Comparison of ENCODE assay signal across 8 mouse cellular contexts in genomic region chr17:17625887-17626679, GRCm38 (mm10). TPM values are rescaled to one million over a fixed set of nuclear protein-coding genes. Genes with fewer than 3 reads are reported as not detected.
A peak's percentile ranks its signal among the peaks of the same experiment; 100 is the strongest.
DNase-seq lines count a peak whose midpoint lies in the region; ATAC-seq and TF ChIP-seq lines count a peak whose summit lies in the region.

No protein-coding gene starts in this region.

- peaks cover 11% of the 10 kb centered on the region for H3K36me3 ChIP-seq in heart, adult 2 months (ENCODE audit: control insufficient read depth, insufficient read depth, low read length)
- H3K36me3 ChIP-seq in forebrain, embryonic 11.5 days (ENCODE audit: control insufficient read depth, insufficient read depth, low read length): no peaks in the 10 kb centered on the region
- no peaks in the 10 kb centered on the region for H3K36me3 ChIP-seq in liver, postnatal 0 days (replicated peaks; ENCODE audit: insufficient read depth, low read length)

- no peak for TF ChIP-seq POLR2A in heart, adult 2 months (IDR thresholded peaks at IDR 0.05; ENCODE audit: insufficient read depth, low read depth, low read length)

- no peaks in the 10 kb centered on the region for H3K9me3 ChIP-seq in forebrain, embryonic 11.5 days (ENCODE audit: control insufficient read depth, low read length)
- H3K9me3 ChIP-seq in liver, postnatal 0 days (ENCODE audit: low read length): no peaks in the 10 kb centered on the region

- intact Hi-C loops in heart, adult 2 months (cut with DNase I): loop anchor here (1.0 to 10.0 kb wide), 4 partner anchors 19 to 252 kb away; partner anchors contain the start of gene Riok2

- DNase-seq in heart, adult 2 months: no peak
- no peak for DNase-seq in heart, postnatal 4 days
- DNase-seq in CD4-positive helper T cell, adult 2 months (ENCODE audit: low read depth, low spot score): peak; percentile 15
- DNase-seq in forebrain, embryonic 11.5 days (ENCODE audit: low spot score): no peak
- DNase-seq in liver, postnatal 0 days: no peak
- no peak for DNase-seq in right cerebral cortex, postnatal 14 days
- DNase-seq in layer of hippocampus, postnatal 14 days (ENCODE audit: low spot score in 2 of 2): no peak
- DNase-seq in cerebellum, postnatal 36 days: no peak

- peak overlapping the region; percentile 99 for H3K27ac ChIP-seq in heart, adult 2 months
- H3K27ac ChIP-seq in forebrain, embryonic 11.5 days (ENCODE audit: low read depth, low read length): peak overlapping the region; percentile 100
- peak overlapping the region; percentile 99 for H3K27ac ChIP-seq in liver, postnatal 0 days (ENCODE audit: low read depth)

- H3K4me3 ChIP-seq in heart, adult 2 months: peak overlapping the region; percentile 98
- peak overlapping the region; percentile 72 for H3K4me3 ChIP-seq in forebrain, embryonic 11.5 days (ENCODE audit: low read depth, low read length)
- H3K4me3 ChIP-seq in liver, postnatal 0 days (ENCODE audit: low read depth, low read length): peak overlapping the region; percentile 94

- peak overlapping the region; percentile 90 for H3K9ac ChIP-seq in heart, adult 2 months (ENCODE audit: low read depth, low read length)
- H3K9ac ChIP-seq in forebrain, embryonic 11.5 days (ENCODE audit: low read length): peak overlapping the region; percentile 96
- H3K9ac ChIP-seq in liver, postnatal 0 days (replicated peaks): peak overlapping the region; percentile 97

- 24% methylated on average over 7 of the region's 7 CpGs for WGBS in heart, adult 2 months
- 53% methylated on average over 7 of the region's 7 CpGs for WGBS in forebrain, embryonic 11.5 days
- WGBS in liver, postnatal 0 days (ENCODE audit: insufficient replicate concordance): 26% methylated on average over 7 of the region's 7 CpGs

- peaks cover 2% of the 10 kb centered on the region for H3K4me1 ChIP-seq in heart, adult 2 months (ENCODE audit: control insufficient read depth, insufficient read depth, low read length)
- H3K4me1 ChIP-seq in forebrain, embryonic 11.5 days (replicated peaks; ENCODE audit: control insufficient read depth, insufficient read depth, low read length): peaks cover 3% of the 10 kb centered on the region; the same call in 1 of the 2 replicates
- H3K4me1 ChIP-seq in liver, postnatal 0 days (ENCODE audit: insufficient read depth): peaks cover 22% of the 10 kb centered on the region

- no peak for TF ChIP-seq CTCF in heart, adult 2 months (IDR thresholded peaks at IDR 0.05)
- no peak for TF ChIP-seq CTCF in liver, postnatal 0 days (IDR thresholded peaks at IDR 0.05; ENCODE audit: low read depth)

- H3K4me2 ChIP-seq in forebrain, embryonic 11.5 days (ENCODE audit: low read depth, low read length, severe bottlenecking): peak overlapping the region; percentile 77
- peak overlapping the region; percentile 94 for H3K4me2 ChIP-seq in liver, postnatal 0 days (ENCODE audit: low read depth, low read length)

- no peaks in the 10 kb centered on the region for H3K27me3 ChIP-seq in heart, adult 2 months (ENCODE audit: control insufficient read depth, insufficient read depth, low read length)
- no peaks in the 10 kb centered on the region for H3K27me3 ChIP-seq in forebrain, embryonic 11.5 days (ENCODE audit: control insufficient read depth, insufficient read depth, low read length)
- H3K27me3 ChIP-seq in liver, postnatal 0 days (ENCODE audit: insufficient read depth, low read length): no peaks in the 10 kb centered on the region

- ATAC-seq in forebrain, embryonic 11.5 days (replicated peaks; ENCODE audit: low FRiP score): no peak
- ATAC-seq in liver, postnatal 0 days: no peak

- H3K79me2 ChIP-seq in heart, adult 2 months (replicated peaks; ENCODE audit: control insufficient read depth, insufficient read depth, low read length): peaks cover 2% of the 10 kb centered on the region; the same call in 1 of the 2 replicates

- TF ChIP-seq EP300 in heart, adult 2 months (IDR thresholded peaks at IDR 0.05; ENCODE audit: insufficient read depth, low read depth, low read length): no peak
- TF ChIP-seq EP300 in liver, postnatal 0 days (IDR thresholded peaks at IDR 0.05; ENCODE audit: low read depth): no peak

RNA-seq across cellular contexts. Expression of gene Lnpep, which starts 1.2 kb away (rescaled TPM):
- total RNA-seq in heart, adult 2 months (2021): 100 to 1,000 TPM; 139 to 184 TPM
- polyA plus RNA-seq in heart, adult 2 months (2012; rRNA removed): 17.5 and 41.0 TPM in 2 replicates
- 100 to 1,000 TPM; 134 to 135 TPM for total RNA-seq in heart, postnatal 4 days (2021)
- 7.0 and 8.5 TPM in 2 replicates for polyA plus RNA-seq in forebrain, embryonic 11.5 days (2014; fragmentation: Nextera tagmentation; extraction: Ambion mirVana)
- polyA plus RNA-seq in liver, postnatal 0 days (2015; fragmentation: Nextera tagmentation; extraction: Ambion mirVana): 2.4 and 3.1 TPM in 2 replicates
- total RNA-seq in layer of hippocampus, postnatal 14 days (2021): 10 to 100 TPM; 91.2 to 95.3 TPM
